Mouse (Mus musculus) forebrain, embryonic 14.5 days (tissue): ENCODE data around the gene Glrp1. TPM values are rescaled to one million over a fixed set of nuclear protein-coding genes. Genes with fewer than 3 reads are reported as not detected.

ENCODE experiments used
- ATAC-seq: fragments of 200-750 bp; cut with Nextera tagmentation; 2 replicates; pipeline ENCODE4 v1.8.0; 2017; ENCODE audit warnings: mild to moderate bottlenecking, moderate library complexity
- DNase-seq: peaks from one replicate; pipeline ENCODE4 v3.0.0-alpha.2; 2015; ENCODE audit warnings: low spot score
- H3K27ac ChIP-seq: fragments of 300-500 bp; sonication (generic); 2 replicates; pipeline ENCODE4 v1.5.1; 2014; ENCODE audit warnings: low read depth, mild to moderate bottlenecking, control low read depth, low read length, moderate library complexity
- H3K27me3 ChIP-seq: fragments of 300-500 bp; sonication (generic); replicated peaks from 2 replicates; pipeline ENCODE4 v1.6.1; 2014; ENCODE audit warnings: low read length, control low read depth, mixed read lengths; ENCODE audit not compliant: control insufficient read depth, insufficient read depth
- H3K36me3 ChIP-seq: fragments of 300-500 bp; sonication (generic); 2 replicates; pipeline ENCODE4 v1.6.1; 2014; ENCODE audit warnings: low read length, control low read depth; ENCODE audit not compliant: control insufficient read depth, insufficient read depth
- H3K4me1 ChIP-seq: fragments of 300-500 bp; sonication (generic); 2 replicates; pipeline ENCODE4 v1.6.1; 2014; ENCODE audit warnings: antibody characterized with exemption, low read length, control low read depth; ENCODE audit not compliant: control insufficient read depth, insufficient read depth
- H3K4me2 ChIP-seq: fragments of 300-500 bp; sonication (generic); 2 replicates; pipeline ENCODE4 v1.6.1; 2014; ENCODE audit warnings: mild to moderate bottlenecking, control low read depth, low read length
- H3K4me3 ChIP-seq: fragments of 300-500 bp; sonication (generic); 2 replicates; pipeline ENCODE4 v1.5.1; 2014; ENCODE audit warnings: low read depth, low read length, control low read depth
- H3K9ac ChIP-seq: fragments of 300-500 bp; sonication (generic); 2 replicates; pipeline ENCODE4 v1.6.1; 2014; ENCODE audit warnings: mild to moderate bottlenecking, low read length, control low read depth, moderate library complexity
- H3K9me3 ChIP-seq: fragments of 300-500 bp; sonication (generic); replicated peaks from 2 replicates; pipeline ENCODE4 v1.6.1; 2016; ENCODE audit warnings: low read length, control low read depth, mixed read lengths; ENCODE audit not compliant: control insufficient read depth
- WGBS: fragments of 180-500 bp; shearing (Covaris S2); extraction: QIAGEN DNeasy Blood & Tissue Kit; methylation state at CpG from one replicate; pipeline ENCODE4 v1.1.7; 2014; 5-methylcytosine and 5-hydroxymethylcytosine counted together
- polyA plus RNA-seq: library from polyadenylated mRNA; unstranded; fragments of >200 nt; fragmentation: Nextera tagmentation; extraction: Ambion mirVana; gene quantifications from 2 replicates; pipeline ENCODE4 v1.2.1, GENCODE M21; 2014

The Glrp1 gene
- polyA plus RNA-seq, 1 experiment from 2014 or later, result not detected

DNA sequence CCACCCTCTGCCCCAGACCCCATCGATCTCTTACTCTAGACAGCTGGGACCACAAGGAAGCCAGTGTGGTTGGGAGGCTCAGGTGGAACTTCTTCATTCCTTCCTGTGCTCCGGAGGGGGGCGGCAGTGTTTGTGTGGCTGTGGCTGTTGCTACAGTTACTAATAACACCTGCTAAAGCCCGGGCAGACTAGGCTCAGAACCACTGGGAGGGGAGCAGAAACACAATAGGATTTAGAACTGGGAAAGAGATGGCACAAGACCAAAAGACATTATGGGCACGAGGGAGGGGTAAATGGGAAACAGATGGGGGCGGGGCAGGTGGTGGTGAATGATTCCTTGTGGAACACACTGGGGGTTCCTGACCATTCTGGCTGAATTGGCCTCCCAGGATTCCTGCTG lies 47.4 kb downstream of the Glrp1 start:
- peak; percentile 38 for DNase-seq

GRCm38 (mm10) chr1:88461096-88461495 lies 48.8 kb downstream of the Glrp1 start:
- DNase-seq, result no peak
- no peaks in the 10 kb centered on the region for H3K9me3 ChIP-seq
- WGBS, result 29% methylated on average over 1 of the region's 1 CpGs
- H3K4me3 ChIP-seq, result no peak overlapping the region
- H3K4me1 ChIP-seq, result no peaks in the 10 kb centered on the region
- no peaks in the 10 kb centered on the region for H3K27me3 ChIP-seq
- no peak overlapping the region for H3K27ac ChIP-seq
- no peaks in the 10 kb centered on the region for H3K36me3 ChIP-seq
- no peak overlapping the region for H3K4me2 ChIP-seq
- H3K9ac ChIP-seq, result no peak overlapping the region
- no peak for ATAC-seq

More for the DNA sequence above, 47.4 kb downstream of the Glrp1 start:
- Histone ChIP-seq H3K27me3 (no peaks in the 10 kb centered on the region), H3K27ac (no peak overlapping the region), H3K9me3 (no peaks in the 10 kb centered on the region), H3K4me1 (no peaks in the 10 kb centered on the region), H3K36me3 (no peaks in the 10 kb centered on the region), H3K4me3 (no peak overlapping the region), H3K9ac (no peak overlapping the region), H3K4me2 (no peak overlapping the region)
- ATAC-seq, result no peak
- 36% methylated on average over 6 of the region's 6 CpGs for WGBS

GRCm38 (mm10) chr1:88459655-88460054 lies 50.2 kb downstream of the Glrp1 start:
- no peaks in the 10 kb centered on the region for H3K4me1 ChIP-seq
- H3K36me3 ChIP-seq, result no peaks in the 10 kb centered on the region
- H3K27ac ChIP-seq, result no peak overlapping the region
- no peaks in the 10 kb centered on the region for H3K27me3 ChIP-seq
- 85% methylated on average over 5 of the region's 5 CpGs for WGBS
- H3K4me3 ChIP-seq, result no peak overlapping the region
- no peak for DNase-seq
- no peak for ATAC-seq
- H3K9me3 ChIP-seq, result no peaks in the 10 kb centered on the region
- H3K9ac ChIP-seq, result no peak overlapping the region
- no peak overlapping the region for H3K4me2 ChIP-seq

DNA sequence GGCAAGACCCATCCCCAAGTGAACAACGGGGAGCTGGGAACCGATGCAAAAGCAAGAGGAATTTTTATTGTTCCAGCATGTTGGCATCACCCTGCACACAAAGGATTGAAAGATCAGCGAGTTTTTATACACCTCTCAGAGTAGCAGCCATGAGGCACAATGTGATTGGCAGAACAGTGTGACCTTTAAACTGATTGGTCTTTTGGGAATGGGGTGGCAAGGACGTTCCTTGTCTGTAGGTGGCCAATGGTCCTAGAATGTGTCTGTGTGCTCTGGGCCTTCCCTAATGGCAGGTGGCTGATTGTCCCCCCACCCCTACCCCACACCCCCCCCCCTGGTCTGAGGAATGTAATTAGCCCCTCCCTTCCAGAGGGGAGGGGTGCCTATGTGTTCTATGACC lies 50.7 kb downstream of the Glrp1 start:
- Histone ChIP-seq H3K27me3 (no peaks in the 10 kb centered on the region), H3K36me3 (no peaks in the 10 kb centered on the region), H3K4me2 (no peak overlapping the region), H3K9me3 (no peaks in the 10 kb centered on the region), H3K4me1 (no peaks in the 10 kb centered on the region), H3K4me3 (no peak overlapping the region), H3K27ac (no peak overlapping the region), H3K9ac (no peak overlapping the region)
- WGBS, result 92% methylated on average over 4 of the region's 4 CpGs
- DNase-seq (no peak), ATAC-seq (no peak)

DNA sequence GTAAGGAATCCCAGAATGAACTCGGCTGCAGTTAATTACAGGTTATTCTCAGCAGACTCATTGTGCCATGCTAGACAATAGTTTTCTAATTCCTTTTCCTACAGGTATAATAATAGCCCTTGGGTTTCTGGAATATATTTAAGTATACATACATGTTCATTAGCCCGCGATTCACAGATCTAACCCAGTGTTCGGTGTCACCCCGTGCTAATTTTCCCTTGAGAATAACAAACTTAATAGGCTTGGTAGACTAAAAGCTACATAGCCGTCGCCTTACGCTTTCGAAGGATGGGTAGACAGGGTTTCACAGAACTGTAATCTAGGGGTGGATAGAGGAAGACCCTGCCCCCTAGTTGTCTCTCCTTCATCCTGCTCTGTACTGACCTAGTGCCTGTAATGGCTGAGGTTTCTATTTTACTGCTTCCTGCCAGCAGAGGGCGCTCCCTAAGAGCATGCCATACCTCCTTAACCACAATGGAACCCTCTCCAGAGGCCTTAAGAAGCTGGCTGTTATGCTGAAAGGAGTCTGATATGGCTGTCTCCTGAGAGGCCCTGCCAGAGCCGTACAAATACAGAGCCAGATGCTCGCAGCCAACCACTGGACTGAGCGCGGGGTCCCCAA lies 53.3 kb downstream of the Glrp1 start:
- ATAC-seq (peak; percentile 83), DNase-seq (peak; percentile 88)
- H3K4me2 ChIP-seq, result no peak overlapping the region
- no peak overlapping the region for H3K9ac ChIP-seq
- no peaks in the 10 kb centered on the region for H3K9me3 ChIP-seq
- 0 out of 2 replicates have a peak, but pooled peaks cover 2% of the 10 kb centered on the region for H3K4me1 ChIP-seq
- H3K27ac ChIP-seq, result no peak overlapping the region
- H3K4me3 ChIP-seq, result no peak overlapping the region
- 49% methylated on average over 14 of the region's 14 CpGs for WGBS
- H3K36me3 ChIP-seq, result no peaks in the 10 kb centered on the region
- no peaks in the 10 kb centered on the region for H3K27me3 ChIP-seq

GRCm38 (mm10) chr1:88455761-88456160 lies 54.1 kb downstream of the Glrp1 start:
- Histone ChIP-seq H3K36me3 (no peaks in the 10 kb centered on the region), H3K27me3 (no peaks in the 10 kb centered on the region), H3K4me3 (no peak overlapping the region), H3K9me3 (no peaks in the 10 kb centered on the region), H3K4me1 (0 out of 2 replicates have a peak, but pooled peaks cover 2% of the 10 kb centered on the region), H3K27ac (no peak overlapping the region), H3K9ac (no peak overlapping the region), H3K4me2 (no peak overlapping the region)
- ATAC-seq (no peak), DNase-seq (no peak)
- WGBS, result 89% methylated on average over 3 of the region's 3 CpGs

- Histone ChIP-seq H3K27me3 (no peaks in the 10 kb centered on the region), H3K4me1 (0 out of 2 replicates have a peak, but pooled peaks cover 2% of the 10 kb centered on the region), H3K36me3 (no peaks in the 10 kb centered on the region), H3K4me3 (no peak overlapping the region), H3K9me3 (no peaks in the 10 kb centered on the region), H3K27ac (no peak overlapping the region), H3K9ac (no peak overlapping the region), H3K4me2 (no peak overlapping the region)
- 58% methylated on average over 3 of the region's 3 CpGs for WGBS
- no peak for ATAC-seq
- no peak for DNase-seq
Observed at GRCm38 (mm10) chr1:88454703-88455102, 55.2 kb downstream of the Glrp1 start.

DNA sequence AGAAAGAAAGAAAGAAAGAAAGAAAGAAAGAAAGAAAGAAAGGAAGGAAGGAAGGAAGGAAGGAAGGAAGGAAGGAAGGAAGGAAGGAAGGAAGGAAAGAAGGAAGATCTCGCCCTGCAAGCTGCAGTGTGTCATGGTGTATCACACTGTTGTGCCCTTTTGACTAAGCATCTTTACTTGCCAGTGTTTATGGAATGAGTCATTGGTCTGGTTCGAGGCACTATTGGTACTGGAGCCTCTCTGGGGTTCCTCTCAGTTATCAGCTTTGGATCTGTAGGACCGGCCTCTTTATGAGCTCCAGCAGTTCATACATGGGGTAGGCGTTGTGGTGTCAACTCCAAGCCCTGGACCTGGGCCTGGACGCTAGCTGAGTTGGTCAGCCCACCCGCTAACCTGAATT lies 57.7 kb downstream of the Glrp1 start:
- Histone ChIP-seq H3K27me3 (no peaks in the 10 kb centered on the region), H3K4me2 (no peak overlapping the region), H3K4me1 (peaks cover 6% of the 10 kb centered on the region; the same call in 1 of the 2 replicates), H3K9ac (no peak overlapping the region), H3K4me3 (no peak overlapping the region), H3K9me3 (no peaks in the 10 kb centered on the region), H3K36me3 (no peaks in the 10 kb centered on the region), H3K27ac (no peak overlapping the region)
- ATAC-seq (no peak), DNase-seq (no peak)
- WGBS, result 85% methylated on average over 6 of the region's 6 CpGs

DNA sequence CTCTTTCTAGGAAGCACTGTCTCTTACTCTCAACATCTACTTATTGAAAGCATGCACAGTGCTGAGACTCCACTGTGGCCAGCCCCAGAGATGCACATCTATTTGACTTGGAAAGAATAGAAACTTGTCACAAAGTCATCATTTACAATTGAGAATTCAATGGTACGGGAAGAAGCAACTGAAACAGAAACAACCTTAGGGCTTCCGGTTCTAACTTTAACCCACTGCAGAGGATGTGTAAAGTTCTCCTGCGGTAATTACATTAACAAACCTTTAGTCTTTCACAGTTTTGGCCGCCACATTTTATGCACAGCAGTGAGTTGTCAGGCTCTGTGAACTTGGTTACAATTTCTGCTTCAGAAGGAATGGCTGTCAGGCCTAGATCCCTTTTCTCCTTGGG lies 59.2 kb downstream of the Glrp1 start:
- DNase-seq, result no peak
- 88% methylated on average over 4 of the region's 4 CpGs for WGBS
- Histone ChIP-seq H3K4me3 (no peak overlapping the region), H3K27me3 (no peaks in the 10 kb centered on the region), H3K9me3 (no peaks in the 10 kb centered on the region), H3K9ac (no peak overlapping the region), H3K4me1 (peaks cover 15% of the 10 kb centered on the region), H3K36me3 (no peaks in the 10 kb centered on the region), H3K4me2 (no peak overlapping the region), H3K27ac (no peak overlapping the region)
- no peak for ATAC-seq
